Mouse (Mus musculus) leukemia stem cell, adult 10-12 weeks (primary cell): ENCODE results near the gene Wsb2. TPM values are rescaled to one million over a fixed set of nuclear protein-coding genes. Genes with fewer than 3 reads are reported as not detected.

Experiments used
- polyA plus RNA-seq: library from polyadenylated mRNA; stranded (reverse); fragments of >175 nt; gene quantifications from 2 replicates; pipeline ENCODE4 v1.2.3, GENCODE M21; 2012; ENCODE audit warnings: low replicate concordance

Gene Wsb2
- 94.7 and 148 TPM in 2 replicates for polyA plus RNA-seq

GRCm38 (mm10) chr5:117357129-117357477, at the start of gene Wsb2:
TSS of gene Wsb2 (plus strand) at chr5:117357304.

GRCm38 (mm10) chr5:117318741-117319629, 38.1 kb upstream of the Wsb2 start, which contains the start of gene Vsig10:
TSS of gene Vsig10 (plus strand) at chr5:117319083.

GRCm38 (mm10) chr5:117388877-117389276, 31.8 kb downstream of the Wsb2 start, which contains the start of gene Rfc5:
TSS of gene Rfc5 (minus strand) at chr5:117389047.

GRCm38 (mm10) chr5:117413507-117414501, 56.7 kb downstream of the Wsb2 start, which contains the start of gene Ksr2:
TSS of gene Ksr2 (plus strand) at chr5:117414000.

Other genes starting within 250 kb of the Wsb2 start
- 39.3 and 72.5 TPM in 2 replicates for gene Suds3, start 241.2 kb upstream of the Wsb2 start, polyA plus RNA-seq
- gene Taok3, start 237.2 kb upstream of the Wsb2 start, polyA plus RNA-seq, result 44.3 and 48.4 TPM in 2 replicates
- 493 and 798 TPM in 2 replicates for gene Pebp1, start 69.7 kb upstream of the Wsb2 start, polyA plus RNA-seq
- gene Vsig10, start 38.2 kb upstream of the Wsb2 start, polyA plus RNA-seq, result 81.6 and 101 TPM in 2 replicates
- gene Rfc5, start 31.7 kb downstream of the Wsb2 start, polyA plus RNA-seq, result 167 and 228 TPM in 2 replicates
- 0.38 and 0.71 TPM in 2 replicates for gene Ksr2, start 56.7 kb downstream of the Wsb2 start, polyA plus RNA-seq